Comparison of ENCODE assay signal across 16 mouse cellular contexts in the genomic region with DNA sequence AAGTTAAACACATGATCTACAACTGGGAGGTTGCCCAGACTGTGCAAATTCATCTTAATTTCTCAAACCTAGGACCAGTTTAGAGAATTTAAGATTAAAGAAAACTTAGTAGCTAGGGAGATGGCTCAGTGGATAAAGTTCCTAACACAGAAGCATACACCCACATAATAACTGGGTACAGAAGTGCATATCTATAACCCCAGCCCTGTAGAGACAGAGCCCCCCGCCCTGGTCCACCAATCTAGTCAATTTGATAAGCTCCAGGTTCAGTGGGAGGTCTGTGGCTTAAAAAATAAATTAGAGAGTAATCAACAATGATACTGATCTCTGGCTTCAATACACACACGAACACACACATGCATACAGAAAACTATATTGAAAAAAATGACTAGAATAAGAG. TPM values are rescaled to one million over a fixed set of nuclear protein-coding genes. Genes with fewer than 3 reads are reported as not detected.
DNase-seq lines count a peak whose midpoint lies in the region; ATAC-seq and TF ChIP-seq lines count a peak whose summit lies in the region.
"Had no signal": no experiment of that assay in that cellular context is flagged by ENCODE, and none has a peak within 500 bp of the region (broad histone marks: within the 10 kb centered on the region; RNA-seq: fewer than 3 reads in every experiment).

No protein-coding gene starts in this region.

- H3K4me1 ChIP-seq in MEL (ENCODE audit: control insufficient read depth in 1 of 2, insufficient read depth in 2 of 2, low read length in 2 of 2), result peaks cover 0 to 9% of the 10 kb centered on the region in 2 experiments; a peak in 2 of 4 replicates
- H3K4me1 ChIP-seq in liver, embryonic 11.5 days (replicated peaks; ENCODE audit: control insufficient read depth, insufficient read depth, low read length), result peaks cover 12% of the 10 kb centered on the region
- H3K4me1 ChIP-seq in liver, embryonic 15.5 days (replicated peaks), result peaks cover 6% of the 10 kb centered on the region
- no peaks in the 10 kb centered on the region for H3K4me1 ChIP-seq in neural tube, embryonic 15.5 days
- H3K4me1 ChIP-seq: forebrain, embryonic 13.5 days; hindbrain, embryonic 15.5 days had no signal

- H3K36me3 ChIP-seq in MEL (ENCODE audit: control insufficient read depth in 1 of 2, insufficient read depth in 2 of 2, low read length in 2 of 2), result peaks cover 0 to 16% of the 10 kb centered on the region in 2 experiments; a peak in 3 of 4 replicates
- no peaks in the 10 kb centered on the region for H3K36me3 ChIP-seq in liver, embryonic 11.5 days (ENCODE audit: control insufficient read depth, insufficient read depth, low read length)
- no peaks in the 10 kb centered on the region for H3K36me3 ChIP-seq in liver, embryonic 15.5 days (replicated peaks)
- no peaks in the 10 kb centered on the region for H3K36me3 ChIP-seq in neural tube, embryonic 15.5 days
- H3K36me3 ChIP-seq: embryonic facial prominence, embryonic 10.5 days; heart, embryonic 13.5 days; hindbrain, embryonic 15.5 days had no signal

- WGBS in liver, embryonic 11.5 days, result 53% methylated on average over 2 of the region's 2 CpGs
- 17% methylated on average over 2 of the region's 2 CpGs for WGBS in liver, embryonic 15.5 days (ENCODE audit: insufficient replicate concordance)
- WGBS in neural tube, embryonic 15.5 days, result 91% methylated on average over 2 of the region's 2 CpGs

- H3K27ac ChIP-seq in MEL (ENCODE audit: control insufficient read depth, low read depth, low read length), result no peak overlapping the region
- H3K27ac ChIP-seq in liver, embryonic 11.5 days (ENCODE audit: low read depth, low read length), result no peak overlapping the region
- 0 out of 2 replicates have a peak overlapping the region, but pooled peaks have one; percentile 15 for H3K27ac ChIP-seq in liver, embryonic 15.5 days (replicated peaks)
- no peak overlapping the region for H3K27ac ChIP-seq in neural tube, embryonic 15.5 days (replicated peaks)
- H3K27ac ChIP-seq: embryonic facial prominence, embryonic 10.5 days; forebrain, embryonic 13.5 days; heart, embryonic 13.5 days; hindbrain, embryonic 15.5 days had no signal

- no peak for TF ChIP-seq RAD21 in MEL (IDR thresholded peaks at IDR 0.05; ENCODE audit: low read depth, low read length)

- no peak overlapping the region for H3K9ac ChIP-seq in MEL (ENCODE audit: control insufficient read depth, low read depth, low read length, poor library complexity, severe bottlenecking)
- no peak overlapping the region for H3K9ac ChIP-seq in liver, embryonic 11.5 days (ENCODE audit: low read depth, low read length)
- no peak overlapping the region for H3K9ac ChIP-seq in liver, embryonic 15.5 days
- no peak overlapping the region for H3K9ac ChIP-seq in neural tube, embryonic 15.5 days (replicated peaks)
- H3K9ac ChIP-seq: forebrain, embryonic 13.5 days; heart, embryonic 13.5 days; hindbrain, embryonic 15.5 days had no signal

- no peak for TF ChIP-seq CTCF in MEL (IDR thresholded peaks at IDR 0.05 in 2 of 3, conservative IDR thresholded peaks at IDR 0.05 in 1 of 3; ENCODE audit: control insufficient read depth in 1 of 3, insufficient read depth in 1 of 3, low read depth in 2 of 3, low read length in 3 of 3, poor library complexity in 1 of 3, severe bottlenecking in 1 of 3)

- no peak for TF ChIP-seq POLR2A in MEL (IDR thresholded peaks at IDR 0.05; ENCODE audit: control insufficient read depth in 1 of 2, insufficient read depth in 1 of 2, low read depth in 1 of 2, low read length in 2 of 2, poor library complexity in 1 of 2)

- no peaks in the 10 kb centered on the region for H3K9me3 ChIP-seq in MEL (replicated peaks; ENCODE audit: insufficient read depth, low read length)
- H3K9me3 ChIP-seq in liver, embryonic 11.5 days (ENCODE audit: control insufficient read depth, low read length), result no peaks in the 10 kb centered on the region
- H3K9me3 ChIP-seq in liver, embryonic 15.5 days (replicated peaks), result no peaks in the 10 kb centered on the region
- no peaks in the 10 kb centered on the region for H3K9me3 ChIP-seq in neural tube, embryonic 15.5 days (replicated peaks)
- H3K9me3 ChIP-seq: embryonic facial prominence, embryonic 10.5 days; forebrain, embryonic 13.5 days; heart, embryonic 13.5 days; hindbrain, embryonic 15.5 days had no signal

- no peak overlapping the region for H3K4me3 ChIP-seq in MEL (ENCODE audit: control insufficient read depth in 1 of 2, insufficient read depth in 1 of 2, low read depth in 2 of 2, low read length in 2 of 2)
- H3K4me3 ChIP-seq in liver, embryonic 11.5 days (ENCODE audit: low read depth, low read length), result no peak overlapping the region
- no peak overlapping the region for H3K4me3 ChIP-seq in liver, embryonic 15.5 days (replicated peaks)
- H3K4me3 ChIP-seq in neural tube, embryonic 15.5 days (replicated peaks), result no peak overlapping the region
- H3K4me3 ChIP-seq: embryonic facial prominence, embryonic 10.5 days; forebrain, embryonic 13.5 days; heart, embryonic 13.5 days; hindbrain, embryonic 15.5 days had no signal

- ATAC-seq in liver, embryonic 11.5 days (replicated peaks; ENCODE audit: low FRiP score), result peak; percentile 86
- ATAC-seq in liver, embryonic 15.5 days (ENCODE audit: insufficient read depth), result peak; percentile 76
- no peak for ATAC-seq in neural tube, embryonic 15.5 days (ENCODE audit: low FRiP score)
- ATAC-seq: forebrain, embryonic 13.5 days had no signal

- no peaks in the 10 kb centered on the region for H3K27me3 ChIP-seq in MEL (ENCODE audit: control insufficient read depth in 1 of 2, insufficient read depth in 2 of 2, low read length in 2 of 2)
- H3K27me3 ChIP-seq in liver, embryonic 11.5 days (replicated peaks; ENCODE audit: control insufficient read depth, insufficient read depth, low read length), result no peaks in the 10 kb centered on the region
- no peaks in the 10 kb centered on the region for H3K27me3 ChIP-seq in liver, embryonic 15.5 days
- no peaks in the 10 kb centered on the region for H3K27me3 ChIP-seq in neural tube, embryonic 15.5 days (replicated peaks)
- H3K27me3 ChIP-seq: forebrain, embryonic 13.5 days; heart, embryonic 13.5 days; hindbrain, embryonic 15.5 days had no signal

- peak overlapping the region; percentile 29; the same call in 1 of the 2 replicates for H3K4me2 ChIP-seq in liver, embryonic 11.5 days
- no peak overlapping the region for H3K4me2 ChIP-seq in liver, embryonic 15.5 days
- no peak overlapping the region for H3K4me2 ChIP-seq in neural tube, embryonic 15.5 days
- H3K4me2 ChIP-seq: forebrain, embryonic 13.5 days; heart, embryonic 13.5 days; hindbrain, embryonic 15.5 days had no signal

- no peaks in the 10 kb centered on the region for H3K79me2 ChIP-seq in MEL (ENCODE audit: control insufficient read depth, insufficient read depth, low read length, poor library complexity)

- TF ChIP-seq EP300 in MEL (IDR thresholded peaks at IDR 0.05; ENCODE audit: low read depth in 1 of 2, low read length in 2 of 2), result peak; percentile 5 to 54; a peak in 1 of 4 replicates

- DNase-seq in MEL (ENCODE audit: low read depth, low spot score), result peak; percentile 29
- no peak for DNase-seq in liver, embryonic 11.5 days (ENCODE audit: low spot score)
- DNase-seq in kidney, postnatal 10 days, result no peak
- no peak for DNase-seq in layer of hippocampus, adult 11-12 months (ENCODE audit: low spot score)
- DNase-seq: adrenal gland, postnatal 10 days; cerebellum, adult 2 months; cerebellum, postnatal 10 days; gastrocnemius, postnatal 36 days; heart, adult 11 months; heart, postnatal 36 days had no signal

TF ChIP-seq in MEL, 35 proteins besides CTCF, POLR2A, EP300 and RAD21:
- TF ChIP-seq CHD1 (IDR thresholded peaks at IDR 0.05; ENCODE audit: low read depth, low read length) (no peak), ZC3H11A (IDR thresholded peaks at IDR 0.05; ENCODE audit: low read depth, low read length) (no peak), E2F4 (IDR thresholded peaks at IDR 0.05; ENCODE audit: borderline replicate concordance, low read depth, low read length) (no peak), ELF1 (IDR thresholded peaks at IDR 0.05; ENCODE audit: low read depth, low read length) (no peak), UBTF (IDR thresholded peaks at IDR 0.05; ENCODE audit: borderline replicate concordance, insufficient read depth, low read depth, low read length) (no peak), NRF1 (IDR thresholded peaks at IDR 0.05; ENCODE audit: insufficient read depth, low read depth, low read length, poor library complexity, severe bottlenecking) (no peak), TBP (IDR thresholded peaks at IDR 0.05; ENCODE audit: low read depth, low read length) (no peak), USF2 (IDR thresholded peaks at IDR 0.05; ENCODE audit: borderline replicate concordance in 1 of 2, insufficient read depth in 1 of 2, low read depth in 1 of 2, low read length in 2 of 2) (no peak), NELFE (IDR thresholded peaks at IDR 0.05; ENCODE audit: low read depth, low read length) (no peak), KAT2A (conservative IDR thresholded peaks at IDR 0.05; ENCODE audit: low read depth, low read length) (no peak), CHD2 (IDR thresholded peaks at IDR 0.05; ENCODE audit: low read length) (no peak), SIN3A (IDR thresholded peaks at IDR 0.05; ENCODE audit: low read length) (no peak), MAZ (IDR thresholded peaks at IDR 0.05; ENCODE audit: low read depth, low read length) (no peak), TCF12 (IDR thresholded peaks at IDR 0.05; ENCODE audit: low read depth, low read length) (peak; percentile 34; the same call in 1 of the 2 replicates), JUND (IDR thresholded peaks at IDR 0.05; ENCODE audit: low read depth, low read length) (no peak), POLR2AphosphoS5 (IDR thresholded peaks at IDR 0.05; ENCODE audit: borderline replicate concordance, low read depth, low read length) (no peak), ZKSCAN1 (IDR thresholded peaks at IDR 0.05; ENCODE audit: low read depth, low read length) (no peak), MAFK (IDR thresholded peaks at IDR 0.05; ENCODE audit: borderline replicate concordance, low read depth, low read length) (no peak), GATA1 (IDR thresholded peaks at IDR 0.05; ENCODE audit: low read depth, low read length) (peak; percentile 53), RCOR1 (IDR thresholded peaks at IDR 0.05; ENCODE audit: low read depth, low read length) (peak; percentile 14; the same call in 1 of the 2 replicates), USF1 (IDR thresholded peaks at IDR 0.05; ENCODE audit: low read depth, low read length) (no peak)
TF ChIP-seq in MEL: peak in this region for 3.

RNA-seq across cellular contexts. Expression of a gene that starts 51.6 kb away (rescaled TPM):
- total RNA-seq in MEL (2012; rRNA removed), result 4.8 and 5.0 TPM in 2 replicates
- 10 to 100 TPM in 1 of 2 experiments, not detected in 1; 21.8 TPM for polyA plus RNA-seq in MEL (2012; ENCODE audit: insufficient read depth in 1 of 2, insufficient read length in 2 of 2, low read depth in 1 of 2, low replicate concordance in 2 of 2, missing spikeins in 1 of 2)
- polyA plus RNA-seq in liver, embryonic 11.5 days (2014; fragmentation: Nextera tagmentation; extraction: Ambion mirVana), result 10.6 and 11.8 TPM in 2 replicates
- polyA plus RNA-seq in liver, embryonic 15.5 days (2015; fragmentation: Nextera tagmentation; extraction: Ambion mirVana), result 9.4 and 9.9 TPM in 2 replicates
- 17.0 and 17.8 TPM in 2 replicates for polyA plus RNA-seq in neural tube, embryonic 15.5 days (2015; fragmentation: Nextera tagmentation; extraction: Ambion mirVana)
